Mouse (Mus musculus) limb, embryonic 10.5 days (tissue): ENCODE measurements around the gene Dcdc2b. TPM values are rescaled to one million over a fixed set of nuclear protein-coding genes. Genes with fewer than 3 reads are reported as not detected.

Experiments used
- DNase-seq: peaks from one replicate; pipeline ENCODE4 v3.0.0-alpha.2; 2017; ENCODE audit warnings: low spot score
- H3K27ac ChIP-seq: fragments of 300-500 bp; sonication (generic); 2 replicates; pipeline ENCODE4 v1.5.1; 2016; ENCODE audit warnings: mild to moderate bottlenecking
- H3K27me3 ChIP-seq: fragments of 300-500 bp; sonication (generic); 2 replicates; pipeline ENCODE4 v1.6.1; 2016; ENCODE audit warnings: low read depth, mild to moderate bottlenecking; ENCODE audit not compliant: poor library complexity, severe bottlenecking
- H3K36me3 ChIP-seq: fragments of 300-500 bp; sonication (generic); 2 replicates; pipeline ENCODE4 v1.6.1; 2016; ENCODE audit warnings: mild to moderate bottlenecking, moderate library complexity
- H3K4me1 ChIP-seq: fragments of 300-500 bp; sonication (generic); 2 replicates; pipeline ENCODE4 v1.6.1; 2016
- H3K4me3 ChIP-seq: fragments of 300-500 bp; sonication (generic); 2 replicates; pipeline ENCODE4 v1.5.1; 2016; ENCODE audit warnings: mild to moderate bottlenecking, moderate library complexity
- H3K9me3 ChIP-seq: fragments of 300-500 bp; sonication (generic); replicated peaks from 2 replicates; pipeline ENCODE4 v1.6.1; 2016; ENCODE audit warnings: mild to moderate bottlenecking
- WGBS: fragments of 180-500 bp; shearing (Covaris S2); methylation state at CpG from one replicate; pipeline ENCODE4 v1.1.7; 2016; 5-methylcytosine and 5-hydroxymethylcytosine counted together
- polyA plus RNA-seq: library from polyadenylated mRNA; unstranded; fragments of >200 nt; fragmentation: Nextera tagmentation; extraction: Ambion mirVana; gene quantifications from 2 replicates; pipeline ENCODE4 v1.2.1, GENCODE M21; 2016

The Dcdc2b gene
- polyA plus RNA-seq, 1 experiment from 2014 or later, result 1.8 TPM

DNA sequence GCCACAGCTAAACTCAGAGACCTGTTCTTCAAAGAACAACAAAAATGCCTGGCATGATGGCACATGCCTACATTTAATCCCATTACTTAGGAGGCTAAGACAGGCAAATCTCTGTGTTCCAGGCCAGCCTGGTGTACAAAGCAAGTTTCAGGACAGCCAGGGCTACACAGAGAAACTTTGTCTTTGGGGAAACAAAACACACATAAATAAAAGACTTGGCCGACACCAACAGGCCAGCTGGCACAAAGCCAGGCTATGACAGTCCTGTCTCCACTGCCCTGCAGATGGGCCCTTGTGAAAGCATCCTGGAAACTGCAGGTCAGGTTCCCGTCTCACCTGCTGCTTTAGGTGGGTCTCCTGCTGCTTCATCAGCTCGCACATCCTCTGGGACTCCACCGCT lies 16.9 kb upstream of the Dcdc2b start:
- Histone ChIP-seq H3K4me3 (no peak overlapping the region), H3K4me1 (peaks cover 3% of the 10 kb centered on the region; the same call in 1 of the 2 replicates), H3K9me3 (no peaks in the 10 kb centered on the region), H3K36me3 (peaks cover 100% of the 10 kb centered on the region), H3K27me3 (no peaks in the 10 kb centered on the region), H3K27ac (no peak overlapping the region)
- 90% methylated on average over 4 of the region's 4 CpGs for WGBS
- DNase-seq, result no peak

GRCm38 (mm10) chr4:129626035-129626434 lies 12.0 kb upstream of the Dcdc2b start:
- H3K36me3 ChIP-seq, result peaks cover 53% of the 10 kb centered on the region
- no peak overlapping the region for H3K4me3 ChIP-seq

DNA sequence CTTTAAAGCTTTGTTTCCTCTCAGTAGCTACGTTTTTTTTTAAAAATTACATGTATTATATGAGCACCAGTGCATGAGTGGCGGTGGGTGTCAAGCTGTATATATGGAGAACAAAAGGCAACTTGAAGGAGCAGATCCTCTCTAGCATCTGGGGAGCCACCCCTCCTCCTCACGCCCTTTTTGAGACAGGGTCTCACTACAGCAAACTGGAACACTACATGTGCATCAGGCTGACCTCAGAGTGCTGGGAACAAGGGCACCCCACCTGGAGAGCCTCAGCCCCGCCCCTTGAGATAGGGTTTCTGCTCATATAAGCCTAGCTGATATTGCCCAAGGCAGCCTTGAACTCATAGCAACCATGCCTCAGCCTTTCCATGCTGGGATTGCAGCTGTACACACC lies 11.4 kb upstream of the Dcdc2b start:
- H3K36me3 ChIP-seq, result peaks cover 53% of the 10 kb centered on the region
- no peaks in the 10 kb centered on the region for H3K9me3 ChIP-seq
- H3K27me3 ChIP-seq, result no peaks in the 10 kb centered on the region
- no peak overlapping the region for H3K4me3 ChIP-seq
- peaks cover 43% of the 10 kb centered on the region for H3K4me1 ChIP-seq
- DNase-seq, result no peak
- 0 out of 2 replicates have a peak overlapping the region, but pooled peaks have one; percentile 81 for H3K27ac ChIP-seq
- WGBS, result 37% methylated on average over 4 of the region's 4 CpGs

More at GRCm38 (mm10) chr4:129626035-129626434, 12.0 kb upstream of the Dcdc2b start:
- H3K27me3 ChIP-seq, result no peaks in the 10 kb centered on the region
- peaks cover 43% of the 10 kb centered on the region for H3K4me1 ChIP-seq
- no peak for DNase-seq
- no peak overlapping the region for H3K27ac ChIP-seq
- 76% methylated on average over 6 of the region's 6 CpGs for WGBS
- H3K9me3 ChIP-seq, result no peaks in the 10 kb centered on the region

DNA sequence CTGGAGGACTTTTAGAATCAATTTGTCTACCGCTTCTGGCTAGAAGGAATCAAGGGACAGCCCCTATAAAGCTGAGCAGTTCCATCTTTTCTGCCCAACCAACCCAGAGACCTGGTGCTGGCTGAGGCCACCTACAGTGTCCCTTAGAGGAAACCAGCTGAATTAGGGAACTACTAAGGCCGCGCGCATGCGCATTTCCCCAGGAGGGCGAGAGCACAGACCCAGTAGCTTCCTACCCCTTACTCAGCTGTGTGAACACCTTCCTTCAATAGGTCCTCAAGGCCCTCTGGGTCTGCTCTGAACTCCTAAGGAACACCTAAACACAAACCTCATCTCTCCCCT lies 10.9 kb upstream of the Dcdc2b start:
- 3% methylated on average over 6 of the region's 6 CpGs for WGBS
- Histone ChIP-seq H3K4me3 (peak overlapping the region; percentile 62), H3K27me3 (no peaks in the 10 kb centered on the region), H3K27ac (peak overlapping the region; percentile 81), H3K4me1 (peaks cover 43% of the 10 kb centered on the region), H3K9me3 (no peaks in the 10 kb centered on the region), H3K36me3 (peaks cover 48% of the 10 kb centered on the region)
- peak; percentile 77 for DNase-seq

GRCm38 (mm10) chr4:129624281-129625028 lies 10.4 kb upstream of the Dcdc2b start:
- WGBS, result 1% methylated on average over 18 of the region's 18 CpGs
- H3K27me3 ChIP-seq, result no peaks in the 10 kb centered on the region
- H3K9me3 ChIP-seq, result no peaks in the 10 kb centered on the region
- peaks cover 43% of the 10 kb centered on the region for H3K36me3 ChIP-seq
- peak overlapping the region; percentile 62 for H3K4me3 ChIP-seq
- peaks cover 43% of the 10 kb centered on the region for H3K4me1 ChIP-seq
- peak; percentile 80 for DNase-seq
- peak overlapping the region; percentile 81 for H3K27ac ChIP-seq

GRCm38 (mm10) chr4:129623681-129624091 lies 9.6 kb upstream of the Dcdc2b start, which contains the start of gene Ccdc28b:
TSS of gene Ccdc28b (minus strand) at chr4:129623947.
- peaks cover 48% of the 10 kb centered on the region for H3K4me1 ChIP-seq
- H3K27ac ChIP-seq, result peak within 1 kb of the TSS; percentile 81
- H3K4me3 ChIP-seq, result peak within 1 kb of the TSS; percentile 62
- DNase-seq, result peak; percentile 51
- H3K36me3 ChIP-seq, result peaks cover 35% of the 10 kb centered on the region
- no peaks in the 10 kb centered on the region for H3K9me3 ChIP-seq
- no peaks in the 10 kb centered on the region for H3K27me3 ChIP-seq
- WGBS, result 0% methylated on average over 10 of the region's 10 CpGs

- DNase-seq, result no peak
- Histone ChIP-seq H3K4me3 (peak overlapping the region; percentile 62), H3K4me1 (peaks cover 55% of the 10 kb centered on the region), H3K27me3 (no peaks in the 10 kb centered on the region), H3K27ac (peak overlapping the region; percentile 81), H3K9me3 (no peaks in the 10 kb centered on the region), H3K36me3 (peaks cover 28% of the 10 kb centered on the region)
- 25% methylated on average over 8 of the region's 8 CpGs for WGBS
Measured at GRCm38 (mm10) chr4:129622803-129623535, 8.9 kb upstream of the Dcdc2b start.

GRCm38 (mm10) chr4:129622120-129622802 lies 8.2 kb upstream of the Dcdc2b start:
- WGBS, result 79% methylated on average over 11 of the region's 11 CpGs
- Histone ChIP-seq H3K36me3 (peaks cover 27% of the 10 kb centered on the region), H3K27me3 (no peaks in the 10 kb centered on the region), H3K4me3 (peak overlapping the region; percentile 62; the same call in 1 of the 2 replicates), H3K4me1 (peaks cover 58% of the 10 kb centered on the region), H3K27ac (peak overlapping the region; percentile 81), H3K9me3 (no peaks in the 10 kb centered on the region)
- DNase-seq, result no peak

GRCm38 (mm10) chr4:129621283-129621841 lies 7.3 kb upstream of the Dcdc2b start:
- Histone ChIP-seq H3K27me3 (no peaks in the 10 kb centered on the region), H3K27ac (no peak overlapping the region), H3K4me1 (peaks cover 58% of the 10 kb centered on the region), H3K36me3 (peaks cover 27% of the 10 kb centered on the region), H3K4me3 (no peak overlapping the region), H3K9me3 (no peaks in the 10 kb centered on the region)
- no peak for DNase-seq
- WGBS, result 86% methylated on average over 8 of the region's 8 CpGs

DNA sequence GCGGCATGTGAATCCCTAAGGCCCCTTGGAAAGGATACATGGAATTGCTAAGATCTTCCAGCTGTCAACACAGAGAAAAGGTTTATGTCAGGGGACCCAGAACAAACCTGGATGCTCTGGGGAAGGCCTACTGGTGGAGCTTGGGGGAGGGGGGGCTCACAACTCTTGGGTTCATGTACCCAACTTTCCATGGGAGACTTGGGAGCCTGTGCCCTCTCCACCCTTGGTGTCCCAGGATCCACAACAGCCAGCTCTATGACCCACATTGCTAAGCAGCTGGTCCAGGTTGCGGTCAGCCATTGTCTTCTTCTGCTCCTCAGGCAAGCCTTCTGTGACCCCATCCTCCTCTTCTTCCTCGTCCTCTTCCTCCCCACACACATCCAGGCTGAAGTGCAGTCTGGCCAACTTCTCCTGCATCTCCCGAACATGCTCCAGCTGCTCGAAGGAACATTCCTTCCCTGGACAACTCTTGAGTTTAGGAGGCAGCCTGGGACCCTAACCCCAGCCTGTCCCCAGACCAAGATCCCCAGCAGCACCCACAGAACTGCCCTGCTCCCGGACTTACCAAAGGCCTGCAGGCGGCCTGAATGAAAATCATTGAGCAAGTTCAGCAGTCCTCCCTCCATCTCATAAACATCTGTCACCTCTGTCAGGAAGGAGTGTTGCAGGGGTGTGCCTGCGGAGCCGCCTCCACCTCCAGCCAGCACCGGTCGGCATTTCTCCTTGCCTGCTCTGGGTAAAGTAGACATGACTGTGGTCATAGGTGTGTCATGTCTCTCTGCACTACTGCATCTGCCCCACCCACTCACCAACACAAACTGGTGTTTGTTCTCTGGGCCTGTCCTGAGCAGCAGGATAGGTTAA lies 6.6 kb upstream of the Dcdc2b start:
- no peak for DNase-seq
- Histone ChIP-seq H3K27me3 (no peaks in the 10 kb centered on the region), H3K4me1 (peaks cover 52% of the 10 kb centered on the region), H3K36me3 (peaks cover 28% of the 10 kb centered on the region), H3K9me3 (no peaks in the 10 kb centered on the region), H3K27ac (0 out of 2 replicates have a peak overlapping the region, but pooled peaks have one; percentile 14), H3K4me3 (no peak overlapping the region)
- 86% methylated on average over 11 of the region's 11 CpGs for WGBS

DNA sequence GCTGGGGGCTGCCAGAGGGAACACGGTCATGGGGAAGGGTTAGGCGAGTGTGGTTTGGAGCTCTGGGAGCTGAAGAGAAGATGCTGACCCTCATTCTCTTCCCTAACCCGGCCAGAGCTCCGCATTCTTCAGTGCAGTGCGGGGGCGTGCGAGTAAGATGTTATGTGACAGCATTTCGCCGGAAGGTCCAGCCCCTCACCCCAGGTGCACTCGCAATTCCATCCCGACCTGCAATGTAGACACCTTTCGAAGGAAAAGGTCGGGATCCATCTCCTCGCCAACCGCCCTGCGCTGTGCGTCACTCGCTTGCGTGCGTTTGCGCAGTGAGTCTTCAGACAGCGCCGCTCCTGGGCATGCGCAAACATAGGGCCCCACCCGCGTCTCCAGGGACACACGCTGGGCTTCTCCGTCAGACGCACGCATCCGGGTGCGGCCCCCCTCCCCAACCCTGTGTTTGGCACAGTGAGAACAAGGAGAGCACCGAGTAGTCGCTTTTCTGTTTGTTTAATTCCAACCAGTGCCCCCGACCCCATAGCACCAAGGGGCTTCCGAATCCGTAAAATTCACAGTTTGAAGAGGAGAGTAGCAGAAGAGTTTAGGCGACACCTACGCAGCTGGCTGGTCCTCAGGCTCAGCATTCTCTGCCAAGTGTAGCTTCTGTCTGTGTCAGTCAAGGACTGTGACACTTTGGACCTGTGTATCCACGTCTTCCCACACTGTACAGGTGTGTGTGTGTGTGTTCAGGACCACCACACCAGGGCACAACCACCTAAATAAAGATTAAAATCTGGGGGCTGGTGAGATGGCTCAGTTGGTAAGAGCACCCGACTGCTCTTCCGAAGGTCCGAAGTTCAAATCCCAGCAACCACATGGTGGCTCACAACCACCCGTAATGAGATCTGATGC lies 5.0 kb upstream of the Dcdc2b start, which contains the start of gene Iqcc:
Iqcc (minus strand) TSS at position 314 of the 906 bp plus-strand sequence.
- peak within 1 kb of the TSS; percentile 90 for H3K27ac ChIP-seq
- no peaks in the 10 kb centered on the region for H3K9me3 ChIP-seq
- no peaks in the 10 kb centered on the region for H3K27me3 ChIP-seq
- peak; percentile 92 for DNase-seq
- WGBS, result 6% methylated on average over 44 of the region's 44 CpGs
- peaks cover 36% of the 10 kb centered on the region for H3K4me1 ChIP-seq
- peak within 1 kb of the TSS; percentile 73 for H3K4me3 ChIP-seq
- H3K36me3 ChIP-seq, result peaks cover 30% of the 10 kb centered on the region
